Mouse (Mus musculus) C2C12 (cell line): ENCODE measurements around the gene Flna. TPM values are rescaled to one million over a fixed set of nuclear protein-coding genes. Genes with fewer than 3 reads are reported as not detected.

Experiments
- H3K27me3 ChIP-seq: one replicate; pipeline ENCODE4 v1.6.1; 2011; ENCODE audit not compliant: control insufficient read depth, insufficient read depth, insufficient read length
- H3K36me3 ChIP-seq: one replicate; pipeline ENCODE4 v1.6.1; 2011; ENCODE audit not compliant: control insufficient read depth, insufficient read depth
- H3K4me3 ChIP-seq: one replicate; pipeline ENCODE4 v1.5.1; 2011; ENCODE audit warnings: mild to moderate bottlenecking, control low read depth; ENCODE audit not compliant: poor library complexity, insufficient read depth, severe bottlenecking
- H3K79me2 ChIP-seq: one replicate; pipeline ENCODE4 v1.6.1; 2011; ENCODE audit not compliant: control insufficient read depth, insufficient read depth
- H3K79me3 ChIP-seq: one replicate; pipeline ENCODE4 v1.6.1; 2011; ENCODE audit warnings: low read depth, control low read depth
- H3ac ChIP-seq: one replicate; pipeline ENCODE3; 2011; ENCODE audit warnings: low read depth; ENCODE audit not compliant: control insufficient read depth, insufficient read length
- CEBPB ChIP-seq: IDR thresholded peaks from one replicate; pipeline ENCODE4 v1.6.1; 2011; ENCODE audit warnings: low read depth, mild to moderate bottlenecking, control low read depth, moderate library complexity
- CTCF ChIP-seq: IDR thresholded peaks from one replicate; pipeline ENCODE4 v1.5.1; 2011; ENCODE audit not compliant: control insufficient read depth, insufficient read depth, insufficient read length
- FOSL1 ChIP-seq: IDR thresholded peaks from one replicate; pipeline ENCODE4 v1.8.0; 2011; ENCODE audit warnings: mild to moderate bottlenecking, low read length; ENCODE audit not compliant: poor library complexity, insufficient read depth, severe bottlenecking
- MAX ChIP-seq: IDR thresholded peaks from one replicate; pipeline ENCODE4 v1.6.1; 2011; ENCODE audit warnings: mild to moderate bottlenecking, control low read depth
- MYOD1 ChIP-seq: IDR thresholded peaks from one replicate; pipeline ENCODE4 v1.6.1; 2011; ENCODE audit warnings: low read depth; ENCODE audit not compliant: control insufficient read depth, insufficient read length
- MYOG ChIP-seq: IDR thresholded peaks from one replicate; pipeline ENCODE4 v1.6.1; 2011; ENCODE audit not compliant: control insufficient read depth, insufficient read length; ENCODE audit errors: extremely low read depth
- USF1 ChIP-seq: IDR thresholded peaks from one replicate; pipeline ENCODE4 v1.6.1; 2011; ENCODE audit warnings: low read depth, mild to moderate bottlenecking, control low read depth, moderate library complexity
- polyA plus RNA-seq: library from polyadenylated mRNA; unstranded; fragments of >200 nt; fragmentation: generic; extraction: Trizol; gene quantifications from one replicate; pipeline ENCODE4 v1.2.1, GENCODE M21; 2012; ENCODE audit warnings: missing spikeins

Gene Flna
- polyA plus RNA-seq, 1 experiment, result 1,024 TPM

DNA sequence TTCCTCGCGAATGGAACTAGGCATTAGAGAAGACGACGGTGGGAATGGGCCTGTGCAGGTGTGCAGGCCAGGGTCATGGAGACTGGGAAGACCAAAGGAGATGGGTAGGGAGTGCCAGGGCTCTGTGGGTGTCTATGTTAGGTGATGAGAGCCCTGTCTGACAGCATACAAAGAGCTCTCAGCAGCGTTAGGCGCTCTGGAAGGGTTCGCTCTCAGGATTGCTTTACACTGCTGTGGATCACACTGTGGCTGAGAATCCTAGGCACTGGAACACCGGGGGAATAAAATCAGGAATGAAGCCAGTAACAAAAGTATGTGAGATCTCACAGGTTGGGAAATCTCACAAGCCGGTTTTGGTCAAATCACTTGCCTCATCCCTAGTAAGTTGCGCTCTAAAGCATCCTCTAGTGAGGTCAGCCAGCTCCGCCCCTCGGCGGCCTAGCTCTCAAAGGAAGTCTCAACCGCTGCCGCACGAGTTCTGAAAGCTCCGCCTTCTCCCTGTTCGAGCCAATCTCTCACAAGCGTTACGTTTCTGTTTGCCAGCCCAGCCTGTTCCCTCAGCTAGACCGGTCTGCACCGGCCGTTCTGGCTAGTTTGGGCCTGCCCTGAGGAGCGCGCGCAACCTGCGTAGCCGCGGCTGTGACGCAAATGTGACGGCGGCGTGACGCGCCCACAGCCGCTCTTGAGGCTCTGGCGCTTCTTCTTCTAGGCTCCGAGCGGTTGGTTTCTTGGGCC lies 4.7 kb upstream of the Flna start, which contains the start of gene Emd:
Gene Emd (plus strand): TSS at position 535 of the 735 bp plus-strand sequence.
- H3K79me3 ChIP-seq, result peaks cover 16% of the 10 kb centered on the region
- TF ChIP-seq CTCF, result no peak
- no peak for TF ChIP-seq CEBPB
- TF ChIP-seq FOSL1, result no peak
- no peak for TF ChIP-seq MYOD1
- TF ChIP-seq USF1, result no peak
- TF ChIP-seq MAX, result no peak
- TF ChIP-seq MYOG, result no peak
- H3K27me3 ChIP-seq, result no peaks in the 10 kb centered on the region
- peaks cover 20% of the 10 kb centered on the region for H3K36me3 ChIP-seq
- peak within 1 kb of the TSS; percentile 69 for H3K4me3 ChIP-seq
- peaks cover 33% of the 10 kb centered on the region for H3K79me2 ChIP-seq
- H3ac ChIP-seq, result peak within 1 kb of the TSS; percentile 76

DNA sequence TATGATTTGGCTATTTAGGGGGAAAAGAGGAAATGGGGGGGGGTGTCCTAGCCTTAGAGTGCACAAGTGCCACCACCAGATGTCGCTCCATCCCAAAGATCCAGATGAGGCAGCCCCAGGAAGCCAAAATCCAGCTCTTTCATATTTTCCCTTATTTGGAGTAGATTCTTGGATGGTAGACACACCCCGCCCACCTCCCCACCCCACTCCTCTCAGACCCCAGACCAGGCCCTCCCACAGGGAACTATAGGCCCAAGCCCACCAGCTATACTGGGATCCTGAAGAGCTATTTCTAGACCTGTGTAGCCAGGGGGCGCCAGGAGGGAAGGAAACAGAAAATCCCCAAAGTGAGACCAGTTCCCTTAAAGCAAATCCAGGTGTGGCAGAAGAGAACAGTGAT lies 969 bp downstream of the Flna start:
- TF ChIP-seq MAX, result no peak
- TF ChIP-seq USF1, result no peak
- no peak for TF ChIP-seq CTCF
- TF ChIP-seq MYOG, result no peak
- no peak for TF ChIP-seq FOSL1
- no peak for TF ChIP-seq CEBPB
- TF ChIP-seq MYOD1, result no peak
- H3K36me3 ChIP-seq, result peaks cover 11% of the 10 kb centered on the region
- peaks cover 29% of the 10 kb centered on the region for H3K79me3 ChIP-seq
- peak overlapping the region; percentile 76 for H3ac ChIP-seq
- peak overlapping the region; percentile 39 for H3K4me3 ChIP-seq
- peaks cover 51% of the 10 kb centered on the region for H3K79me2 ChIP-seq
- H3K27me3 ChIP-seq, result no peaks in the 10 kb centered on the region

DNA sequence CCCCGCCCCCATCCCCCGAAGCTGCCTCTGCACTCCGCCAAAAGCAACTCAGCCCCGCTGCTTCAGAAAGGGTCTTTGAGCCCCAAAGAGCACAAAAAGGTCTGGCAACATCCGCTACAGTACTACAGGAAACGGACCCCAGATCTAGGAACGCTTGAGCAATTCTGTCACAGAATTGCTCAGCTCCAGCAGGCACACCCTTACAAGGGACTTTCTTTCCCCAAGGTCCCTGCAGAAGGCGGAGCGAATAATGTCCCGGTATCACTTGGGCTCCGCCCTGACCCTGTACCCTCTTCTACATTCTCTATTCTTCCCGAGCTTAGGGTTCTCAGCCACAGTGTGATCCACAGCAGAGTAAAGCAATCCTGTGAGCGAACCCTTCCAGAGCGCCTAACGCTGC lies 2.9 kb downstream of the Flna start:
- Histone ChIP-seq H3ac (peak overlapping the region; percentile 71), H3K4me3 (peak overlapping the region; percentile 30), H3K79me2 (peaks cover 71% of the 10 kb centered on the region), H3K79me3 (peaks cover 48% of the 10 kb centered on the region), H3K36me3 (peaks cover 31% of the 10 kb centered on the region), H3K27me3 (no peaks in the 10 kb centered on the region)
- no peak for TF ChIP-seq MAX
- TF ChIP-seq FOSL1, result no peak
- TF ChIP-seq MYOD1, result no peak
- peak; percentile 78 for TF ChIP-seq CEBPB

DNA sequence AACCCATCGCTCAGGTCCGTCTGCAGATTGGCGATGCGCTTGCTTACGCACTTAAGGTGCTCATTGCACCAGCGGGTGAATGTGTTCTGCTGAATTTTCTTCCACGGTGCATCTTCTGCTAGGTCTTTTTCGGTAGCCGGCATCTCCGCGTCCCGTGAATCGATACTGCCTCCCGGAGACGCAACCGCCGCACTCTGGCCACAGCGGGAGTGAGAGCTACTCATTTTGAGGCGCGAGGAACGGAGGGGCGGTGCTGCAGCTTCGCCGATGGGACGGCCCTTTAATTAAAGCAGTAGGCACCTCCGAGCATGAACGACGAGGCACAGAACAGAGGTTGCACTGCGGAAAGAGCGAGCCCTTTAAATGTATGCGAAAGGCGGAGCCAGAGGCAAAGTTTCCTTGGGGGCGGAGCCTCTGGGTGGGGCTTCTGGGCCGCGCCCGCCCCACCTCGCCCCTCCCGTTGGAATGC lies 3.4 kb downstream of the Flna start:
- peaks cover 53% of the 10 kb centered on the region for H3K79me3 ChIP-seq
- TF ChIP-seq CTCF (no peak), MYOD1 (no peak), MAX (no peak), MYOG (no peak), USF1 (no peak), FOSL1 (no peak), CEBPB (no peak)

DNA sequence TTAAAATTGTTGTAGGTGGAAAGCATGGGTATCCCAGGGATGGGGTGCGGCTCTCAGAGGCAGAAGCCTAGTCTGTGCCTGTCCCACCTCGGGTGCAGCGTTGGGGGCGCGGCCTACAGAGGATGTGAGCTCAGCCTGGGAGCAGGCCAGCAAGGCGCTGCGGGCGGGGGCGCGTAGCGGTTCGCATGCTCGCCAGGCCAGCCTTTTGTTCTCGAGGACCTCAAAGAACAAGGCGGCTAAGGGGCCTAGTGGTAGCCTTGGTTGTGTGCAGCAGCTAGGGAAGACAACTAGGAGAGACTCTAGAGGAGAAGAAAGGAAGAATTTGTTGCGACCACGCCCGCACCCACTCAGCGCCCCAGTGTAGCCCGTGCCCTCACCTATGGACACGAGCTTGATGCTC lies 3.9 kb downstream of the Flna start:
- Histone ChIP-seq H3K27me3 (no peaks in the 10 kb centered on the region), H3K79me2 (peaks cover 81% of the 10 kb centered on the region), H3K4me3 (peak overlapping the region; percentile 58), H3ac (peak overlapping the region; percentile 92), H3K36me3 (peaks cover 41% of the 10 kb centered on the region), H3K79me3 (peaks cover 58% of the 10 kb centered on the region)
- TF ChIP-seq CEBPB (no peak), USF1 (no peak), MAX (no peak), MYOG (no peak), CTCF (no peak), MYOD1 (no peak), FOSL1 (no peak)

More for the DNA sequence above, 3.4 kb downstream of the Flna start:
- H3ac ChIP-seq, result peak overlapping the region; percentile 92
- peaks cover 75% of the 10 kb centered on the region for H3K79me2 ChIP-seq
- H3K27me3 ChIP-seq, result no peaks in the 10 kb centered on the region
- peaks cover 35% of the 10 kb centered on the region for H3K36me3 ChIP-seq
- H3K4me3 ChIP-seq, result peak overlapping the region; percentile 58
